Mouse (Mus musculus) urinary bladder, postnatal 36 days (tissue): Measurements from ENCODE around the gene Plac9a.
"Not testable (repeated sequence)": the region's sequence is repeated elsewhere in the genome, so short reads cannot be mapped to it uniquely, and the experiment has no call there.

ENCODE experiments used
- DNase-seq, 2 experiments: peaks; one replicate each; pipeline ENCODE4 v3.0.0; 2022; ENCODE audit warnings: low spot score in 2 of 2, mixed read lengths in 1 of 2

Plac9a gene

GRCm38 (mm10) chr14:25865251-25865650 is 37.6 kb downstream of the Plac9a start:
- no peak for DNase-seq

GRCm38 (mm10) chr14:25863721-25864120 is 39.2 kb downstream of the Plac9a start:
- no peak for DNase-seq

DNA sequence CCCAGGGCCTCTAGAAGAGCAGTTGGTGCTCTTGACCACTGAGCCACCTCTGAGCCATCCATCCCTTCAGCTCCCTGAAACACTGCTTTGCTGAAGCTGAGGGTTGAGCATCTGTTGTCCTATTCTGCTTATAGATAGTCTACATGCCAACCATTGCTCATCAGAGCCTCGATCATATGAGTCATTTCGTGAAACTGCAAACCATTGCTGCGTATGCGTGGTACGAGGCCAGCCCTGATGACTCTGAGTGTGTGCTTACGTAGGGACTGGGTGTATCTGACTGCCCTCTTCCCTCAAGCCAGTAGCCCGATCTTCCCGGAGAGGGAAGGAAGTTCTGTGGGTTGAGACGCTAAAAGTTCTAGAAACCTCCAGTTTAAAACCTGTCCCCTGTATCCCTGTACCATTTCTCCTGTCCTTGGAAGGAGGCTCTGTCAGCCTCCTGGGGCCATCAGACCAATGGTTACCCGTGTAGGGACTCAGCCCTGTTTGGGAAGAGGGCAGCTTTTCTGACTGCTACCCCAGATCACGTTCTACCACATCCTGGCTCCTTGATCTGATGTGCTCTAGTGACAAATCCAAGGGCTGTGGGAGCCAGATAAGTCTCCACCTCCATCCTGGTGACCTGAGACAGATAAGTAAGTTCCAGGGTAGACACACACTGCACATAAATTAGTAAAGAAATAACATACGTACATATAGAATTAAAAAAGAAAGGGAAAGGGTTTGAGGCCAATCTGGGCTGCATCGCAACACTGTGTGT is 40.9 kb downstream of the Plac9a start:
- DNase-seq, result no peak

- DNase-seq, result no peak
Measured at GRCm38 (mm10) chr14:25857940-25858339, 45.0 kb downstream of the Plac9a start.

DNA sequence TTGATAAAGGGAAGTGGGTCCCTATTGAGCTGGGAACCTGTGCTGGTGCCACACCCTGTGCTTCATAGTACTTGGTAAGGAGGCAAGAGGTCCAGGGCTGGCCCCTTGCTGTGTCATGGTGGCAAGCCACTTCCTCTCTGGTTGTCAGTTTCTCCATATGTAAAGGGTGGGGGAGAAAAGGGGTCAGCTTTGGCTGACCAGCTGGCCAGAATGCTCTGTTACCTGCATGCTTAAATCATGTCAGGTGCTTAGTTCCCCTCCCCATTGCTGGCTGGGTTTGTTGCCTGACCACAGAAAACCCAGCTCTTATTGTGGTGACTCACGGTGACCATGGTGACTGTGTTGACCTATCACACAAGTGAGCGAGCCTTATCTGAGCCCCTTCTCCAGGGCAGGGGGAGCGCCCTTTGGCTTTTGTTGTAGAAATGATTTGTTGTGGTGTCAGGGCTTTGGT is 45.7 kb downstream of the Plac9a start:
- DNase-seq, result peak in 1 of 2 experiments; percentile 54

- DNase-seq, result peak in 1 of 2 experiments; percentile 52
Measured at GRCm38 (mm10) chr14:25855241-25855885, 47.5 kb downstream of the Plac9a start.

DNA sequence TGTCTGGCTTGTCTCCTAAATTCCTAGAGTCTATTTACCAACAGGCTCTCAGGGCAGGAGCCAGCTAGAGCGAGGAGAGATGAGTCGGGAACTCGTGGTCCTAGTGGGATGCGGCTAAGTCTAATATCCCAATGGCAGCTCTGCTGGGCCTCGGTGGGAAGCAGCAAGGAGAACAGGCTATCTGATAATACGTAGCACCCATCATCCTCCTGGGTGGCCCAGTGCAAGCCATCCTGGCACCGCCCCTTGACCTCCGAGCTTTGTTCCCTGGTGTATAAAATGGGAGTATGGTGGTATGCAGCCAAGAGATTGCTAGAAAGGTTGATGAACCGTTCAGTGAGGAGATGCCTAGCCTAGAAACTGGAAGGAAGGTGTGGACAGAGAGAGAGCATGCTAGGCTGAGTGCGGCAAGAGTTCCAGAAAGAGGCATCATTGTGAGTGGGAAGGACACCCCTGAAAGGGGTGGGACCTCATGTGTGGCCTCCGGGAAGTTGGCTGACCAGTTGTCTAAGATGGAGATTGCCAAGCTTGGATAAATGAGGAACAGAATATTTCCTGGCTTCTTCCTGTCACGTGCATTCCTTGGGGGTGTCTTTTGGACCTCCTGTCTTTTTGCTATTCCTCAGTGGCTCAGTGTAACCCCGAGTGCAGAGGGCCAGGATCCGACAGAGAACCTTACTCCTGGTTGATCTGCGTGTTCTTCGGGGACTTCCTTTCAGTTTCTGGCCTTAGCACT is 49.0 kb downstream of the Plac9a start:
- DNase-seq, result no peak

- DNase-seq, result no peak
Measured at GRCm38 (mm10) chr14:25853295-25853694, 49.6 kb downstream of the Plac9a start.

DNA sequence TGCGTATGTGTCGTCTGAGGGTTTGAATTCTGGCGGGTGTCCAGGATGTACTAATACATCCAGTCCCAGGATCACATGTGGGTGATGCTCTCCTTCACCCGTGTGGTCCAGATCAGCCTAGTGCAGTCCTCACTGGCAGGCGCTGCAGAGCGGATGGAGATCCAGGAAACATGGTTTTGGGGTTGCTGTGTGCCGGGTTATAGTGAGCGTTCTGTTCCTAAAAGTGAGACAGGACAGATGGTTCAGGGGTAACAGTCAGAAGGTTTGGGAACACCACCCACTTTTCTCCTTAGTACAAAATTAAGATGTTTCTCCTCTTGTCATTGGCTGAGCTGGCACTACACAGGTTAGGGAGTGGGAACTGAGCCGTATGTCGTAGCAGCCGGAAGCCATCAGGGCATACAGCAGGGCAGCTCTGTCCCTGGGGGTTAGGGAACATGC is 50.8 kb downstream of the Plac9a start:
- DNase-seq, result no peak

DNA sequence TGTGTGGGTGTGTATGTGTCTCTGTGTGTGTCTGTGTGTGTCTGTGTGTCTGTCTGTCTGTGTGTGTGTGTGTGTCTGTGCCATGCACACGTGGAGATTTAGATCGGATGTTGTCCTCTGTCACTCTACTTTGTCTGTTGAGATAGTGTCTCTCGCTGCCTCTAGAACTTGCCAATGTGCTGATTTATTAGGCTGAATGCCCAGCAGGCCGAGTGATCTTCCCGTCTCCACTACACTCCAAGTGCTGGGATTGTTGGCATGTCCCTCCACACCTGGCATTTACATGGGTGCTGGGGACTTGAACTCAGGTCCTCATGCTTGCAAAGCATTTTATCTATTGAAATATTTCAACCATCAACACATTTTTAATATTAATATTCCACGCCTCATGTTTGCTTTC is 51.7 kb downstream of the Plac9a start:
- DNase-seq, result no peak

- DNase-seq, result no peak
Measured at GRCm38 (mm10) chr14:25850433-25850832, 52.5 kb downstream of the Plac9a start.

DNA sequence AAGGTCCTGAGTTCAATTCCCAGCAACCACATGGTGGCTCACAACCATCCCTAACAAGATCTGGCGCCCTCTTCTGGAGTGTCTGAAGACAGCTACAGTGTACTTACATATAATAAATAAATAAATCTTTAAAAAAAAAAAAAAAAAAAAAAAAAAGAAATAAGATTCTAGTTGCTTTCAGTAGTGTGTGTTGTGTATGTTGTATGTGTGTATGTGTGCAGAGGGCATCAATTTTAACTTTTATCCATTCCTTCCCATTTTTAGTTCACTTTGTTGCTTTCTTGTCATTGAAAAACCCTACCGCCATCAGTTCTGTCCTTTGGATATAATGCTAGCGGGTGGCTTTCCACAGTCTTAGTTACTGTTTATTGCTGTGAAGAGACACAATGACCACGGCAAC is 54.2 kb downstream of the Plac9a start:
- not testable (repeated sequence) for DNase-seq

- DNase-seq, result no peak
Measured at GRCm38 (mm10) chr14:25848237-25848636, 54.7 kb downstream of the Plac9a start.

- DNase-seq, result no peak
Measured at GRCm38 (mm10) chr14:25847660-25848059, 55.2 kb downstream of the Plac9a start.

- DNase-seq, result no peak
Measured at GRCm38 (mm10) chr14:25846516-25846915, 56.4 kb downstream of the Plac9a start.

DNA sequence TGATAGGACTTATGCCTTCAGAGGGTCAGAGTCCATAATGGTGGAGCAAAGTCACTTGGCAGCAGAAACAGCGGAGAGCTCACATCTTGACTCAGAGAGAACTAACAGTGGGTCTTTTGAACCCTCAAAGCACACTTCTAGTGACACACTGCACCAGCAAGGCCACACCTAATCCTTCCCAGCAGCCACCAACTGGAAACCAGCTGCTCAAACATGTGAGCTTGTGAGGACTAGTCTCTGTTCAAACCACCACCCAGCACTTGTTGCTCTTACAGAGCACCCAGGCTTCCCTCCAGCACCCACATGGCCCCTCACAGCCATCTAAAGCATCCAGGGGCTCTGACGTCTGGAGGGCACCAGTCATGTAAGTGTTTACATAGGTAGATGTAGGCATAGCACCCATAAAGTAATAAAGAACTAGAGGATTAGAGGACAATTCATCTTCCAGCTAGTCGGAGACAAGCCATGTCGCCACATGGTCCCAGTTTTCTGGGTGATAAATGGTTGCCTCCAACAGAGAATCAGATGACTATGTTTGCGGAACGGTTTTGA is 57.0 kb downstream of the Plac9a start:
- no peak for DNase-seq

GRCm38 (mm10) chr14:25844372-25844771 is 58.5 kb downstream of the Plac9a start:
- DNase-seq, result no peak

- peak in 1 of 2 experiments; percentile 35 for DNase-seq
Measured at GRCm38 (mm10) chr14:25842688-25843003, 60.3 kb downstream of the Plac9a start.

GRCm38 (mm10) chr14:25841991-25842687 is 60.8 kb downstream of the Plac9a start, which contains the start of gene Anxa11:
Gene Anxa11, plus strand, starts transcription at chr14:25842156.
- DNase-seq, result peak; percentile 91 to 92

GRCm38 (mm10) chr14:25841579-25841978 is 61.3 kb downstream of the Plac9a start:
- no peak for DNase-seq

DNA sequence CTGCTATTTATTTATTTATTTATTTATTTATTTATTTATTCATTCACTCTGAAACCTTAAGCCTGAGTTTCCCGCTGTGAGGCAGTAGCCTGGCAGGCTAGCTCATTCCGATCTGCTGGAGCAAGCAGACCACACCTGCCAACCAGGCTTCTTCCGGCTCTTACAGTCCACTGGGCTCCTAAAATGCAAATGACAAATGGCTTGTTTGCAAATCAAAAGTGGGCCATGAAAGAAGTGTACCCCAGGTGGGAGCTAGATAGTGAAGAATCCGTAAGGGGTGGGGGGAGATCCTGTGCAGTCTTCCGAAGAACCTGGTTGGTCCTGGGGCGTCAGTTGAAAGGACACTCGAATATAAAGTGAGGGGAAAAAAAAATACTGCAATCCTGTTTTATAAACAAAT is 61.9 kb downstream of the Plac9a start:
- no peak for DNase-seq

GRCm38 (mm10) chr14:25839791-25840190 is 63.1 kb downstream of the Plac9a start:
- no peak for DNase-seq
